Comparison of ENCODE assay signal across 8 mouse cellular contexts in the genomic region with DNA sequence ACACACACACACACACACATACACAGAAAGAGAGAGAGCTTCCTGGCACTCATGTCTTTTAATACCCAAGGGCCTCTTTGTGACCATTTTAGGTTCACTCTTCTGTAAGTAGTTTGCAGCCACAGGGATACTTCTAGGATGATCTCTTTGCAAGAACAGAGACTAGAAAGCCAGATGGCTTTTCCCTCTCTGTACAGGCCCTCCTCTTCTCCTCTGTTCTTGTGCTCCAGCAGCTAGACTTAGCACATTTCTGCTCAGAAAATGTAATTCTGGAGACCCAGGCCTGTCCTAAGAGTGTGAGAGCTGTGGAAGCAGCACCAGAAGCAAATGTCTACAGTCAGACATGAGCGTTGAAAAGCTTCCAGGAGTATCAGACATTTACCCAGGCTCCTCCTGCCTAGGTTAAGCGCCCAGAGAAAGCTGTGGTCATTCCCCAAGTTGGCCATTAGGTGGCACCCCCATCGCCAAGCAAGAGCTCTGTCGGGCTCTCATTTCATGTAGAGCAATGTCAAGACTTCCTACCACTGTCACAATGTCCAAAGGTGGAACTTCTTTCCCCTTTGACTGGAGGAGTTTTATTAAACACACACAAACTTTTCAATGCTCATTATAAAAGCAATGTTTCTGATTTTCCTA. TPM values are rescaled to one million over a fixed set of nuclear protein-coding genes. Genes with fewer than 3 reads are reported as not detected.
DNase-seq lines count a peak whose midpoint lies in the region; ATAC-seq and TF ChIP-seq lines count a peak whose summit lies in the region.

No protein-coding gene starts in this region.

- DNase-seq in CD4-positive helper T cell, adult 2 months (ENCODE audit: low read depth, low spot score), result peak; percentile 70
- peak; percentile 90 for DNase-seq in kidney, postnatal 0 days (ENCODE audit: low spot score)
- DNase-seq in liver, adult 2 months (ENCODE audit: extremely low read depth, low read depth, low spot score), result peak; percentile 61
- DNase-seq in neural tube, embryonic 11.5 days (ENCODE audit: low spot score), result peak; percentile 68

- H3K36me3 ChIP-seq in heart, embryonic 14.5 days (ENCODE audit: control insufficient read depth, insufficient read depth, low read length), result no peaks in the 10 kb centered on the region
- no peaks in the 10 kb centered on the region for H3K36me3 ChIP-seq in kidney, postnatal 0 days (ENCODE audit: insufficient read depth, low read length)
- H3K36me3 ChIP-seq in liver, adult 2 months (ENCODE audit: control insufficient read depth, insufficient read depth, low read length), result no peaks in the 10 kb centered on the region
- no peaks in the 10 kb centered on the region for H3K36me3 ChIP-seq in neural tube, embryonic 11.5 days (ENCODE audit: control insufficient read depth, insufficient read depth, low read length)
- no peaks in the 10 kb centered on the region for H3K36me3 ChIP-seq in stomach, embryonic 15.5 days

- no peak for TF ChIP-seq POLR2A in bone marrow, adult 2 months (IDR thresholded peaks at IDR 0.05; ENCODE audit: borderline replicate concordance, control insufficient read depth, low read depth, low read length)
- TF ChIP-seq POLR2A in liver, adult 2 months (IDR thresholded peaks at IDR 0.05; ENCODE audit: extremely low read depth, insufficient read depth, low read length), result no peak

- WGBS in bone marrow, adult 2 months, result 1% methylated on average over 4 of the region's 4 CpGs
- under 1% methylated on average over 4 of the region's 4 CpGs for WGBS in heart, embryonic 14.5 days
- WGBS in kidney, postnatal 0 days, result 6% methylated on average over 4 of the region's 4 CpGs
- 1% methylated on average over 4 of the region's 4 CpGs for WGBS in liver, adult 2 months
- WGBS in neural tube, embryonic 11.5 days, result 10% methylated on average over 4 of the region's 4 CpGs
- WGBS in stomach, embryonic 15.5 days, result 6% methylated on average over 4 of the region's 4 CpGs

- TF ChIP-seq CTCF in bone marrow, adult 2 months (IDR thresholded peaks at IDR 0.05; ENCODE audit: control insufficient read depth, insufficient read depth, low read length), result peak; percentile 67; the same call in 1 of the 2 replicates
- peak; percentile 92 for TF ChIP-seq CTCF in kidney, postnatal 0 days (IDR thresholded peaks at IDR 0.05; ENCODE audit: low read depth)
- peak; percentile 90 for TF ChIP-seq CTCF in liver, adult 2 months (IDR thresholded peaks at IDR 0.05; ENCODE audit: low read depth, low read length)

- no peaks in the 10 kb centered on the region for H3K4me1 ChIP-seq in bone marrow, adult 2 months (ENCODE audit: control insufficient read depth, insufficient read depth, low read length)
- peaks cover 4 to 22% of the 10 kb centered on the region in 2 experiments; a peak in 3 of 4 replicates for H3K4me1 ChIP-seq in heart, embryonic 14.5 days (ENCODE audit: control insufficient read depth in 2 of 2, insufficient read depth in 2 of 2, low read length in 2 of 2)
- no peaks in the 10 kb centered on the region for H3K4me1 ChIP-seq in kidney, postnatal 0 days (replicated peaks; ENCODE audit: insufficient read depth, low read length)
- H3K4me1 ChIP-seq in liver, adult 2 months (ENCODE audit: control insufficient read depth, insufficient read depth, low read length), result no peaks in the 10 kb centered on the region
- no peaks in the 10 kb centered on the region for H3K4me1 ChIP-seq in neural tube, embryonic 11.5 days (ENCODE audit: control insufficient read depth, insufficient read depth, low read length)
- H3K4me1 ChIP-seq in stomach, embryonic 15.5 days, result 0 out of 2 replicates have a peak, but pooled peaks cover 6% of the 10 kb centered on the region

- no peaks in the 10 kb centered on the region for H3K27me3 ChIP-seq in heart, embryonic 14.5 days (ENCODE audit: control insufficient read depth, insufficient read depth, low read length)
- no peaks in the 10 kb centered on the region for H3K27me3 ChIP-seq in kidney, postnatal 0 days (ENCODE audit: insufficient read depth, low read length)
- no peaks in the 10 kb centered on the region for H3K27me3 ChIP-seq in liver, adult 2 months (ENCODE audit: control insufficient read depth, insufficient read depth, low read length)
- no peaks in the 10 kb centered on the region for H3K27me3 ChIP-seq in neural tube, embryonic 11.5 days (ENCODE audit: control insufficient read depth, insufficient read depth, low read length)
- H3K27me3 ChIP-seq in stomach, embryonic 15.5 days (replicated peaks), result no peaks in the 10 kb centered on the region

- H3K4me2 ChIP-seq in heart, embryonic 14.5 days (ENCODE audit: low read length), result no peak overlapping the region
- H3K4me2 ChIP-seq in kidney, postnatal 0 days (ENCODE audit: low read length), result no peak overlapping the region
- no peak overlapping the region for H3K4me2 ChIP-seq in neural tube, embryonic 11.5 days (ENCODE audit: low read depth)
- no peak overlapping the region for H3K4me2 ChIP-seq in stomach, embryonic 15.5 days

- H3K9ac ChIP-seq in heart, embryonic 14.5 days (ENCODE audit: low read length), result peak overlapping the region; percentile 11; the same call in 1 of the 2 replicates
- no peak overlapping the region for H3K9ac ChIP-seq in kidney, postnatal 0 days (ENCODE audit: low read depth, low read length)
- H3K9ac ChIP-seq in liver, adult 2 months (ENCODE audit: low read depth, low read length), result no peak overlapping the region
- H3K9ac ChIP-seq in neural tube, embryonic 11.5 days (ENCODE audit: low read length), result no peak overlapping the region
- no peak overlapping the region for H3K9ac ChIP-seq in stomach, embryonic 15.5 days

- no peak overlapping the region for H3K4me3 ChIP-seq in bone marrow, adult 2 months (replicated peaks; ENCODE audit: control insufficient read depth, low read depth, low read length)
- no peak overlapping the region for H3K4me3 ChIP-seq in heart, embryonic 14.5 days (ENCODE audit: control insufficient read depth in 1 of 2, insufficient read depth in 1 of 2, low read depth in 1 of 2, low read length in 2 of 2)
- no peak overlapping the region for H3K4me3 ChIP-seq in kidney, postnatal 0 days (replicated peaks; ENCODE audit: low read depth, low read length)
- no peak overlapping the region for H3K4me3 ChIP-seq in liver, adult 2 months (ENCODE audit: insufficient read depth, low read depth, low read length)
- no peak overlapping the region for H3K4me3 ChIP-seq in neural tube, embryonic 11.5 days (ENCODE audit: low read depth, low read length)
- no peak overlapping the region for H3K4me3 ChIP-seq in stomach, embryonic 15.5 days (replicated peaks)

- ATAC-seq in erythroblast, adult 5-6 weeks (replicated peaks; ENCODE audit: low FRiP score, poor library complexity, severe bottlenecking), result peak; percentile 87
- peak; percentile 25; the same call in 1 of the 2 replicates for ATAC-seq in heart, embryonic 14.5 days (ENCODE audit: insufficient number of reproducible peaks, insufficient read depth, low FRiP score, low read depth)
- ATAC-seq in kidney, postnatal 0 days (replicated peaks; ENCODE audit: low FRiP score, low read depth), result no peak; the same call in 1 of the 2 replicates
- 0 out of 2 replicates have a peak, but pooled peaks have one; percentile 41 for ATAC-seq in neural tube, embryonic 11.5 days (ENCODE audit: insufficient read depth, low FRiP score, low TSS enrichment)
- peak; percentile 56; the same call in 1 of the 2 replicates for ATAC-seq in stomach, embryonic 15.5 days (ENCODE audit: insufficient read depth, low FRiP score, low read depth)

- H3K79me2 ChIP-seq in liver, adult 2 months (ENCODE audit: control insufficient read depth, insufficient read depth, low read length), result no peaks in the 10 kb centered on the region

- H3K27ac ChIP-seq in bone marrow, adult 2 months (ENCODE audit: control insufficient read depth, insufficient read depth, low read depth, low read length, poor library complexity), result no peak overlapping the region
- H3K27ac ChIP-seq in heart, embryonic 14.5 days (replicated peaks in 1 of 2; ENCODE audit: control insufficient read depth in 1 of 2, insufficient read depth in 1 of 2, low read depth in 2 of 2, low read length in 2 of 2), result no peak overlapping the region
- no peak overlapping the region for H3K27ac ChIP-seq in kidney, postnatal 0 days
- no peak overlapping the region for H3K27ac ChIP-seq in liver, adult 2 months (replicated peaks; ENCODE audit: insufficient read depth, low read depth, low read length)
- H3K27ac ChIP-seq in neural tube, embryonic 11.5 days (ENCODE audit: low read depth, low read length), result no peak overlapping the region
- H3K27ac ChIP-seq in stomach, embryonic 15.5 days, result no peak overlapping the region

- H3K9me3 ChIP-seq in heart, embryonic 14.5 days (ENCODE audit: control insufficient read depth, low read length), result no peaks in the 10 kb centered on the region
- H3K9me3 ChIP-seq in kidney, postnatal 0 days (replicated peaks; ENCODE audit: low read length), result no peaks in the 10 kb centered on the region
- H3K9me3 ChIP-seq in neural tube, embryonic 11.5 days (ENCODE audit: control insufficient read depth, low read length), result no peaks in the 10 kb centered on the region
- no peaks in the 10 kb centered on the region for H3K9me3 ChIP-seq in stomach, embryonic 15.5 days

RNA-seq across cellular contexts. Expression of a gene that starts 23.1 kb away (rescaled TPM):
- polyA plus RNA-seq in bone marrow, adult 2 months (2011; ENCODE audit: insufficient read depth, insufficient read length, low replicate concordance, missing spikeins), result 59.8 and 65.6 TPM in 2 replicates
- total RNA-seq in erythroblast, adult 5-6 weeks (2015; ENCODE audit: low replicate concordance), result 41.5 and 66.5 TPM in 2 replicates
- 104 and 108 TPM in 2 replicates for total RNA-seq in erythroblast, adult 5-6 weeks (2017; ENCODE audit: low replicate concordance)
- 116 and 122 TPM in 2 replicates for polyA plus RNA-seq in heart, embryonic 14.5 days (2014; fragmentation: Nextera tagmentation; extraction: Ambion mirVana)
- 155 and 171 TPM in 2 replicates for polyA plus RNA-seq in kidney, postnatal 0 days (2015; fragmentation: Nextera tagmentation; extraction: Ambion mirVana)
- 43.5 and 58.4 TPM in 2 replicates for total RNA-seq in liver, adult 2 months (2014; rRNA removed)
- polyA plus RNA-seq in liver, adult 2 months (2012; rRNA removed), result 7.0 and 8.7 TPM in 2 replicates
- 180 and 191 TPM in 2 replicates for polyA plus RNA-seq in neural tube, embryonic 11.5 days (2014; fragmentation: Nextera tagmentation; extraction: Ambion mirVana)
- 135 and 147 TPM in 2 replicates for polyA plus RNA-seq in stomach, embryonic 15.5 days (2015; fragmentation: Nextera tagmentation; extraction: Ambion mirVana)

RNA-seq across cellular contexts. Expression of a gene that starts 23.2 kb away (rescaled TPM):
- not detected in 2 replicates for polyA plus RNA-seq in bone marrow, adult 2 months (2011; ENCODE audit: insufficient read depth, insufficient read length, low replicate concordance, missing spikeins)
- total RNA-seq in erythroblast, adult 5-6 weeks (2015; ENCODE audit: low replicate concordance), result not detected in 2 replicates
- not detected in 2 replicates for total RNA-seq in erythroblast, adult 5-6 weeks (2017; ENCODE audit: low replicate concordance)
- polyA plus RNA-seq in heart, embryonic 14.5 days (2014; fragmentation: Nextera tagmentation; extraction: Ambion mirVana), result 0.07 and 0.12 TPM in 2 replicates
- 0.18 and 0.22 TPM in 2 replicates for polyA plus RNA-seq in kidney, postnatal 0 days (2015; fragmentation: Nextera tagmentation; extraction: Ambion mirVana)
- total RNA-seq in liver, adult 2 months (2014; rRNA removed), result 0.07 TPM in 1 of 2 replicates, not detected in the other
- polyA plus RNA-seq in liver, adult 2 months (2012; rRNA removed), result not detected in 2 replicates
- 0.15 and 0.28 TPM in 2 replicates for polyA plus RNA-seq in neural tube, embryonic 11.5 days (2014; fragmentation: Nextera tagmentation; extraction: Ambion mirVana)
- 0.40 and 0.43 TPM in 2 replicates for polyA plus RNA-seq in stomach, embryonic 15.5 days (2015; fragmentation: Nextera tagmentation; extraction: Ambion mirVana)
